Mouse (Mus musculus): ENCODE results near the gene Trappc12. TPM values are rescaled to one million over a fixed set of nuclear protein-coding genes. Genes with fewer than 3 reads are reported as not detected.

Trappc12 gene
- polyA plus RNA-seq, 1 experiment from 2014 or later: 33.3 TPM

DNA sequence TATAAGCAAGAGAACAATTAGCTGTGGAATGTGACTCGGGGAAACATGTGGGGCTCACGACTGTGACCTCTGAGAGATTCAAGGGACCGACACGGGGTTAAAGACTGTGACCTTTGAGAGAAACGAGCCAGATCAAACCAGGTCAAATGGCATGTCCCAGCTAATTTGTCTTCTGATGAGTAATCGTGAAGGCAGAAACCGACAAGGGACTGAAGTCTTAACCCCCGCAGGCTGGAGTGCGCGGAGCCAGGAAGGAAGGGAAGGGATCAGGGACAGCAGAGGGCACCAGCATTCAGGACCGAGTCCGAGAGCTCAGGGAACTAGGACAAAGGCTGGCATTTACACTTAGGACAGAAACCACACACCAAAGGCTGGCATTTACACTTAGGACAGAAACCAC is 45.9 kb downstream of the Trappc12 start:
- Histone ChIP-seq H3K9ac (ENCODE audit: low read depth, low read length) (no peak overlapping the region), H3K27me3 (ENCODE audit: control insufficient read depth, insufficient read depth, low read length) (0 out of 2 replicates have a peak, but pooled peaks cover 2% of the 10 kb centered on the region), H3K27ac (ENCODE audit: low read depth, low read length) (no peak overlapping the region), H3K36me3 (ENCODE audit: control insufficient read depth, insufficient read depth, low read length) (no peaks in the 10 kb centered on the region), H3K9me3 (replicated peaks; ENCODE audit: control insufficient read depth, low read length) (no peaks in the 10 kb centered on the region), H3K4me3 (ENCODE audit: low read depth, low read length) (no peak overlapping the region), H3K4me1 (ENCODE audit: control insufficient read depth, insufficient read depth, low read length) (peaks cover 12% of the 10 kb centered on the region), H3K4me2 (no peak overlapping the region)
- no peak for ATAC-seq (replicated peaks; ENCODE audit: insufficient number of reproducible peaks, low FRiP score, low TSS enrichment)
- WGBS (ENCODE audit: insufficient replicate concordance): 46% methylated on average over 12 of the region's 12 CpGs

DNA sequence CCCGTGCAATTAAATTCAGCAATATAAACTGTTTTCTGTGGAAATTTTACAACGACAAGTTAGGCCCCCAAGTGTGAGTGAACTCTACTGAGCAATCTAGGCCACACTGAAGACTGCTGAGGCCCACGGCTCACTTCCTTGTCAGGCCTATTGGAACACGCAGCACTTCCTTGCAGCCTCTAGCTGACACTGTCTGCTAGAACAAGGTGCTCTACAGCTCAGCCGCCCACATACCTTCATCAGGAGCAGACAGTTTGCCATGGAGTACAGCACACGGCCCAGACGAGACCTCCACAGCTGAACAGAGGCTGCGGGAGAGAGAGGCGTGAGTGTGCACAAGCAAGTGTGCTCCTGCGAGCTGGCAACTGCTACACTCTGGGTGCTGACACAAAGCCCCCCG is 49.0 kb downstream of the Trappc12 start:
- Histone ChIP-seq H3K4me2 (no peak overlapping the region), H3K4me1 (ENCODE audit: control insufficient read depth, insufficient read depth, low read length) (peaks cover 12% of the 10 kb centered on the region), H3K4me3 (ENCODE audit: low read depth, low read length) (no peak overlapping the region), H3K27me3 (ENCODE audit: control insufficient read depth, insufficient read depth, low read length) (0 out of 2 replicates have a peak, but pooled peaks cover 5% of the 10 kb centered on the region), H3K36me3 (ENCODE audit: control insufficient read depth, insufficient read depth, low read length) (no peaks in the 10 kb centered on the region), H3K27ac (ENCODE audit: low read depth, low read length) (no peak overlapping the region), H3K9ac (ENCODE audit: low read depth, low read length) (no peak overlapping the region), H3K9me3 (replicated peaks; ENCODE audit: control insufficient read depth, low read length) (no peaks in the 10 kb centered on the region)
- 85% methylated on average over 11 of the region's 11 CpGs for WGBS (ENCODE audit: insufficient replicate concordance)
- no peak for ATAC-seq (replicated peaks; ENCODE audit: insufficient number of reproducible peaks, low FRiP score, low TSS enrichment)

DNA sequence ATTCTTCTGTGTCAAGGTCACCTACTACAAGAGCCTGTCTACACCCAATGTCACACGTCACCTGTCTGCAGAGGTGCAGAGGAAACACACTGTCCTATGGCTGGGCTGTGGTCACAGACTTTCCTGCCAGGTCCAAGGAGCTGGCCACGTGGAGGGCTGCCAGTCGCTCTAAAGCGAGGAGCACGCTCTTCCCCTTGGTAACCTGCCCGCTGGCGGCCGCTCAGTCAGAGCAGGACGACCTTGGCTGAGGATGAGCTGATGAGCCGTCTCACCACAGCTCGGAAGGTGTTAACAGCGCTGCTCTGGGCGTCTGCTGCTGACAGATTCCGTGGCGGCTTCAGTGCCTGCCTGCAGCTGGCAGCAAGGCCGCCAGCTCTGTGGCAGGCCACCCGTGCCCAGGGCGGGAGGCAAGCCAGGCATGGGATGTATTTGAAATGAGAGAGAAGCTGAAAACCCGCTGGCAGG is 49.7 kb downstream of the Trappc12 start:
- H3K4me1 ChIP-seq (ENCODE audit: control insufficient read depth, insufficient read depth, low read length): peaks cover 12% of the 10 kb centered on the region
- no peaks in the 10 kb centered on the region for H3K36me3 ChIP-seq (ENCODE audit: control insufficient read depth, insufficient read depth, low read length)
- H3K9me3 ChIP-seq (replicated peaks; ENCODE audit: control insufficient read depth, low read length): no peaks in the 10 kb centered on the region
- peak overlapping the region; percentile 13; the same call in 1 of the 2 replicates for H3K9ac ChIP-seq (ENCODE audit: low read depth, low read length)
- 43% methylated on average over 19 of the region's 19 CpGs for WGBS (ENCODE audit: insufficient replicate concordance)
- peak overlapping the region; percentile 9; the same call in 1 of the 2 replicates for H3K4me2 ChIP-seq
- H3K27ac ChIP-seq (ENCODE audit: low read depth, low read length): peak overlapping the region; percentile 22; the same call in 1 of the 2 replicates
- H3K4me3 ChIP-seq (ENCODE audit: low read depth, low read length): no peak overlapping the region
- ATAC-seq (replicated peaks; ENCODE audit: insufficient number of reproducible peaks, low FRiP score, low TSS enrichment): no peak
- 0 out of 2 replicates have a peak, but pooled peaks cover 5% of the 10 kb centered on the region for H3K27me3 ChIP-seq (ENCODE audit: control insufficient read depth, insufficient read depth, low read length)

DNA sequence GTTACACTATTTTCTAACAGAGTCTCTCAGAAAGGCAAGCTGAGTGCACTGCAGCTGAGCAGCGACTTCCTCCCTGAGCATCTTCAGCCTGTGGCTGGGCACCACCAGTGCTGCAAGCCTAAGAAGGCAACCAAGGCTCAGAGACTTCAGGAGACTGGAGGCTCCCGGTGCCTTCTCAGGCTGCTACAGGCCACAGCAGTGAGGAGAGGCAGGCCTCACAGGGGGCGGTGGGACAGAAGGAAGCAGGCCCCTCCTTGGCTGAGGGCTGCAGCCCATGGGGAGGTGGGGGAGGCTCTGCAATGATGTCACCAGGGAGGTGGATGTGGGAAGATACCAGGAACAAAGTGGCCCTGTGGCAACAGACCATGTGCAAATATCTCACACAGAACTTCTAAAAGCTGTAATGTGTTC is 50.2 kb downstream of the Trappc12 start:
- Histone ChIP-seq H3K4me2 (no peak overlapping the region), H3K36me3 (ENCODE audit: control insufficient read depth, insufficient read depth, low read length) (no peaks in the 10 kb centered on the region), H3K27ac (ENCODE audit: low read depth, low read length) (peak overlapping the region; percentile 22; the same call in 1 of the 2 replicates), H3K9me3 (replicated peaks; ENCODE audit: control insufficient read depth, low read length) (no peaks in the 10 kb centered on the region), H3K4me3 (ENCODE audit: low read depth, low read length) (no peak overlapping the region), H3K9ac (ENCODE audit: low read depth, low read length) (peak overlapping the region; percentile 13; the same call in 1 of the 2 replicates), H3K4me1 (ENCODE audit: control insufficient read depth, insufficient read depth, low read length) (peaks cover 13% of the 10 kb centered on the region), H3K27me3 (ENCODE audit: control insufficient read depth, insufficient read depth, low read length) (0 out of 2 replicates have a peak, but pooled peaks cover 5% of the 10 kb centered on the region)
- 26% methylated on average over 3 of the region's 3 CpGs for WGBS (ENCODE audit: insufficient replicate concordance)
- no peak for ATAC-seq (replicated peaks; ENCODE audit: insufficient number of reproducible peaks, low FRiP score, low TSS enrichment)

GRCm38 (mm10) chr12:28699656-28700055 is 50.6 kb downstream of the Trappc12 start:
- H3K9me3 ChIP-seq (replicated peaks; ENCODE audit: control insufficient read depth, low read length): no peaks in the 10 kb centered on the region
- peaks cover 17% of the 10 kb centered on the region for H3K4me1 ChIP-seq (ENCODE audit: control insufficient read depth, insufficient read depth, low read length)
- ATAC-seq (replicated peaks; ENCODE audit: insufficient number of reproducible peaks, low FRiP score, low TSS enrichment): no peak
- no peak overlapping the region for H3K9ac ChIP-seq (ENCODE audit: low read depth, low read length)
- WGBS (ENCODE audit: insufficient replicate concordance): 11% methylated on average over 6 of the region's 6 CpGs
- peak overlapping the region; percentile 22; the same call in 1 of the 2 replicates for H3K27ac ChIP-seq (ENCODE audit: low read depth, low read length)
- H3K4me3 ChIP-seq (ENCODE audit: low read depth, low read length): no peak overlapping the region
- 0 out of 2 replicates have a peak, but pooled peaks cover 5% of the 10 kb centered on the region for H3K27me3 ChIP-seq (ENCODE audit: control insufficient read depth, insufficient read depth, low read length)
- H3K4me2 ChIP-seq: no peak overlapping the region
- no peaks in the 10 kb centered on the region for H3K36me3 ChIP-seq (ENCODE audit: control insufficient read depth, insufficient read depth, low read length)

- Histone ChIP-seq H3K9me3 (replicated peaks; ENCODE audit: control insufficient read depth, low read length) (no peaks in the 10 kb centered on the region), H3K27me3 (ENCODE audit: control insufficient read depth, insufficient read depth, low read length) (0 out of 2 replicates have a peak, but pooled peaks cover 5% of the 10 kb centered on the region), H3K4me2 (no peak overlapping the region), H3K36me3 (ENCODE audit: control insufficient read depth, insufficient read depth, low read length) (no peaks in the 10 kb centered on the region), H3K4me1 (ENCODE audit: control insufficient read depth, insufficient read depth, low read length) (peaks cover 23% of the 10 kb centered on the region), H3K9ac (ENCODE audit: low read depth, low read length) (no peak overlapping the region), H3K27ac (ENCODE audit: low read depth, low read length) (no peak overlapping the region), H3K4me3 (ENCODE audit: low read depth, low read length) (no peak overlapping the region)
- no peak for ATAC-seq (replicated peaks; ENCODE audit: insufficient number of reproducible peaks, low FRiP score, low TSS enrichment)
- 76% methylated on average over 5 of the region's 5 CpGs for WGBS (ENCODE audit: insufficient replicate concordance)
Measured at GRCm38 (mm10) chr12:28699086-28699485, 51.2 kb downstream of the Trappc12 start.

DNA sequence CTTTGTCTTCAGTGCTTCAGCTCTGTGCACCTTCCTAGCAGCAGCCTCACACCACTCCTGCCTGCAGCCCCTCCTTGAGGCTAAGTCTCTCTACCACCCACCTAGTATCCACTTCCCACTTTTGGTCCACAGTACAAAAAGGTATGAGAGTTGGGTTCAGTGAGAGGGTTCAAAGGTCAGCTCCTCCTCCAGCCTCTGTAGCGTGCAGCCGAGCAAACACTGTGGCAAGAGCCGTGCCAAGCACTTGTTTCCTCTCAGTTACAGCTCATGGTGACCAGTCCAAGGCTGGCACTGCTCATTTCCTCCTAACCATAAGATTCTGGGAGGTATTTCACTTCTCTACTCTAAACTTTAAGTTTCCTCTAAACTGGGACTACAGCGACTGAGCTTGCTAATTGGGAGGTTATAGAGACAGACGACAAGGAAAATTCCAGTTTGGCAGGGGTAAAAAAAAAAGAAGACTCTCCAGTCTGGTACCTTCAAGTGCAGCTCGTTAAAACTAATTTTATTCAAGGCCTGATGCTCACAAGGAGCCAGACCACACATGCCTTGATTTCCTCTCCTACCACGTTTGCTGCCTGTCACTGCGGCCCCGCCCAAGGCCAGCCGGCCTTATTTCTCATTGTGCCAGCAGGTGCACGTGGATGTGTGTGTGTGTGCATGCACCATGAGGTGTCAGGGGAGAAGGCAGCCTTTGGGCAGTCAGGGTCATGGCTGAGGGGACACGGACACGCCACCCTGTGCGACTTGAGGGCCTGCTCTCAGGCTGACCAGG is 52.3 kb downstream of the Trappc12 start:
- no peak overlapping the region for H3K4me2 ChIP-seq
- H3K27me3 ChIP-seq (ENCODE audit: control insufficient read depth, insufficient read depth, low read length): 0 out of 2 replicates have a peak, but pooled peaks cover 5% of the 10 kb centered on the region
- H3K9ac ChIP-seq (ENCODE audit: low read depth, low read length): no peak overlapping the region
- no peak overlapping the region for H3K27ac ChIP-seq (ENCODE audit: low read depth, low read length)
- 84% methylated on average over 14 of the region's 14 CpGs for WGBS (ENCODE audit: insufficient replicate concordance)
- no peak overlapping the region for H3K4me3 ChIP-seq (ENCODE audit: low read depth, low read length)
- peaks cover 28% of the 10 kb centered on the region for H3K4me1 ChIP-seq (ENCODE audit: control insufficient read depth, insufficient read depth, low read length)
- no peaks in the 10 kb centered on the region for H3K36me3 ChIP-seq (ENCODE audit: control insufficient read depth, insufficient read depth, low read length)
- H3K9me3 ChIP-seq (replicated peaks; ENCODE audit: control insufficient read depth, low read length): no peaks in the 10 kb centered on the region
- ATAC-seq (replicated peaks; ENCODE audit: insufficient number of reproducible peaks, low FRiP score, low TSS enrichment): no peak

DNA sequence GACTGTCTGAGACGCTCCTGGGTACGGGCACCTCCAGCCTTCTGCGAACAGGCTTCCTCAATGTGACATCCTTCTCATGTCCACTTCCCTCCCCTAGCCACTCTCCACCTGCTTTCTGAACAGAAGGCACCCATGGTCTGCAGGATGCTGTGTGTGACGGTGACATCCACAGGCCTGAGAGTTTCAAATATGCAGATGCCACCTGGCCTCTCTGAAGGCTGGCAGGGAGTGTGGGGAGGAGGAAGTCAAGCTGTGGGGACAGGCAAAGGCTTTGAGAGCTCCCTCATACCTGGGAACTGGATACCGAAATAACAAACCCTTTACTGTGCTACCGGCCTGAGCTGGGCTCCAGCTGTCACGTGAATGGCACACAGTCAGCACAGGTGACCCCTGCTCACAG is 55.5 kb downstream of the Trappc12 start:
- Histone ChIP-seq H3K4me1 (ENCODE audit: control insufficient read depth, insufficient read depth, low read length) (peaks cover 16% of the 10 kb centered on the region), H3K4me2 (no peak overlapping the region), H3K27ac (ENCODE audit: low read depth, low read length) (no peak overlapping the region), H3K27me3 (ENCODE audit: control insufficient read depth, insufficient read depth, low read length) (0 out of 2 replicates have a peak, but pooled peaks cover 2% of the 10 kb centered on the region), H3K36me3 (ENCODE audit: control insufficient read depth, insufficient read depth, low read length) (peaks cover 6% of the 10 kb centered on the region; the same call in 1 of the 2 replicates), H3K9me3 (replicated peaks; ENCODE audit: control insufficient read depth, low read length) (no peaks in the 10 kb centered on the region), H3K4me3 (ENCODE audit: low read depth, low read length) (no peak overlapping the region), H3K9ac (ENCODE audit: low read depth, low read length) (no peak overlapping the region)
- 72% methylated on average over 7 of the region's 7 CpGs for WGBS (ENCODE audit: insufficient replicate concordance)
- no peak for ATAC-seq (replicated peaks; ENCODE audit: insufficient number of reproducible peaks, low FRiP score, low TSS enrichment)

Data from heart, embryonic 11.5 days (tissue).